Mouse (Mus musculus): ENCODE data around the gene Fh1.

DNA sequence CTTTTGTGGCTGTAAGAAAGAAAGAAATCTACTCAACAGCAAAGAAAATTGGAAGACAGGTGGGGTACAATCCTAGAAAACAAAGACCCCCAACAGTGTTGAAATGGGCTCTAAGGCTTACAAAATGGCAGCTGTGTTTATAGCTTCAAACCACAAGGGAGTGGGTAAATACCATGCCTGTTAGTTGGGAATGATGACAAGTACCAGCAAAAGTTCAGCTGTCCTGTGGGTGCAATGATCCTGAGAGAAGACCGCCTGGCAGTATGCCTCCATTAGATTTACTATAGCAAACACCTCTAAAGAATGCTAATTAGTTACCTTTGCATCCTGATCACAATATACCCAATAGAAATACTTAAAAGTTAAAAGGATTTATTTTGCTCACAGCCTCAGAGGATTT, 32.6 kb downstream of the Fh1 start:
- TF ChIP-seq CTCF (IDR thresholded peaks at IDR 0.05) (no peak), EP300 (IDR thresholded peaks at IDR 0.05; ENCODE audit: insufficient read depth, low read depth, low read length) (no peak)
